Mouse (Mus musculus): ENCODE results near the gene Znrf2. TPM values are rescaled to one million over a fixed set of nuclear protein-coding genes. Genes with fewer than 3 reads are reported as not detected.

Znrf2 gene
- polyA plus RNA-seq, 1 experiment from 2014 or later, result 6.7 TPM

DNA sequence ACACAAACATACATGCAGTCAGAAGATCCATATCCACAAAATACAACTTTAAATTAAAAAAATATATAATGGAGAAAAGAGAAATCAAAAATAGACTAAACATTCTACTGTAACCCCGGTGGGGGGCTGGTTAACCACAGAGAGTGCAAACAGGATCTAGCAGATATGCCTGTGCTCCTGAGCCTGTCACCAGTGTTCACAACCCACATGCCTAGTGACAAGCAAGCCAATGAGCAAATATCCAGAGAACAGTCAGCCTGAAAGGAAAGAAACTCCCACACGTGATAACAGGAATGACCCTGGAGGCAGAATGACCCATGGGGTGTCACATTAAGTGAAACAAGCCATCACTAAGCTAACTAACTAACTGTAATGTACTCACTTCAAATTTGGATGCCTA is 119.8 kb downstream of the Znrf2 start:
- Histone ChIP-seq H3K36me3 (ENCODE audit: insufficient read depth, low read length) (no peaks in the 10 kb centered on the region), H3K27me3 (ENCODE audit: insufficient read depth, low read length) (no peaks in the 10 kb centered on the region), H3K27ac (no peak overlapping the region), H3K4me1 (replicated peaks; ENCODE audit: insufficient read depth, low read length) (no peaks in the 10 kb centered on the region), H3K9me3 (replicated peaks; ENCODE audit: low read length) (no peaks in the 10 kb centered on the region), H3K4me2 (ENCODE audit: low read length) (no peak overlapping the region), H3K9ac (ENCODE audit: low read depth, low read length) (no peak overlapping the region), H3K4me3 (replicated peaks; ENCODE audit: low read depth, low read length) (no peak overlapping the region)
- DNase-seq (ENCODE audit: low spot score), result no peak
- ATAC-seq (replicated peaks; ENCODE audit: low FRiP score, low read depth), result no peak
- no peak for TF ChIP-seq CTCF (IDR thresholded peaks at IDR 0.05; ENCODE audit: low read depth)
- WGBS, result 62% methylated on average over 2 of the region's 2 CpGs

DNA sequence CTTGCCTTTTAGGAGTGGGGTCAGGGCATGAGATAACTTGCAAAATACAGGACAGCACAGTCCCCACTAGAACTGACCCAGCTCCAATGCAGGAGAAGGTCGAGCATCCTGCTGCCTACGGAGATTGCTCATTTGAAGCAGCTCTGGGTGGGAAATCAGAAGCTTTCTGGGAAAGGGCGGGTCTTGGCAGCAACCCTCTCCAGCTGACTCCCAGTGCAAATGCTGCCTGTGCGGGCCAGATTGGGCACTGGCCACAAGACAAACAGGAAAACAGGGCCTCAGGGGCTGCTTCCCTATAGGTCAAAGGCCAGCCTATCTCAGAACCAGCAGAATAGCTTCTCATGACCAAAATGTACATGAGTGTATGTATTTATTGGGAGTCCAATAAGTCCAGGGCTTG is 122.9 kb downstream of the Znrf2 start:
- no peaks in the 10 kb centered on the region for H3K9me3 ChIP-seq (replicated peaks; ENCODE audit: low read length)
- ATAC-seq (replicated peaks; ENCODE audit: low FRiP score, low read depth), result no peak

GRCm38 (mm10) chr6:54940126-54940525 is 123.4 kb downstream of the Znrf2 start:
- no peaks in the 10 kb centered on the region for H3K9me3 ChIP-seq (replicated peaks; ENCODE audit: low read length)
- no peak overlapping the region for H3K4me2 ChIP-seq (ENCODE audit: low read length)
- no peak overlapping the region for H3K4me3 ChIP-seq (replicated peaks; ENCODE audit: low read depth, low read length)
- DNase-seq (ENCODE audit: low spot score) (no peak), ATAC-seq (replicated peaks; ENCODE audit: low FRiP score, low read depth) (no peak)
- 71% methylated on average over 7 of the region's 7 CpGs for WGBS
- H3K9ac ChIP-seq (ENCODE audit: low read depth, low read length), result no peak overlapping the region
- H3K27me3 ChIP-seq (ENCODE audit: insufficient read depth, low read length), result no peaks in the 10 kb centered on the region
- no peak for TF ChIP-seq CTCF (IDR thresholded peaks at IDR 0.05; ENCODE audit: low read depth)
- no peaks in the 10 kb centered on the region for H3K36me3 ChIP-seq (ENCODE audit: insufficient read depth, low read length)
- H3K4me1 ChIP-seq (replicated peaks; ENCODE audit: insufficient read depth, low read length), result 0 out of 2 replicates have a peak, but pooled peaks cover 6% of the 10 kb centered on the region
- H3K27ac ChIP-seq, result no peak overlapping the region

More for the DNA sequence above, 122.9 kb downstream of the Znrf2 start:
- Histone ChIP-seq H3K27me3 (ENCODE audit: insufficient read depth, low read length) (no peaks in the 10 kb centered on the region), H3K9ac (ENCODE audit: low read depth, low read length) (no peak overlapping the region), H3K36me3 (ENCODE audit: insufficient read depth, low read length) (no peaks in the 10 kb centered on the region), H3K4me2 (ENCODE audit: low read length) (no peak overlapping the region), H3K4me3 (replicated peaks; ENCODE audit: low read depth, low read length) (no peak overlapping the region), H3K4me1 (replicated peaks; ENCODE audit: insufficient read depth, low read length) (0 out of 2 replicates have a peak, but pooled peaks cover 6% of the 10 kb centered on the region), H3K27ac (no peak overlapping the region)
- TF ChIP-seq CTCF (IDR thresholded peaks at IDR 0.05; ENCODE audit: low read depth), result no peak
- WGBS, result 69% methylated on average over 4 of the region's 4 CpGs
- DNase-seq (ENCODE audit: low spot score), result no peak

DNA sequence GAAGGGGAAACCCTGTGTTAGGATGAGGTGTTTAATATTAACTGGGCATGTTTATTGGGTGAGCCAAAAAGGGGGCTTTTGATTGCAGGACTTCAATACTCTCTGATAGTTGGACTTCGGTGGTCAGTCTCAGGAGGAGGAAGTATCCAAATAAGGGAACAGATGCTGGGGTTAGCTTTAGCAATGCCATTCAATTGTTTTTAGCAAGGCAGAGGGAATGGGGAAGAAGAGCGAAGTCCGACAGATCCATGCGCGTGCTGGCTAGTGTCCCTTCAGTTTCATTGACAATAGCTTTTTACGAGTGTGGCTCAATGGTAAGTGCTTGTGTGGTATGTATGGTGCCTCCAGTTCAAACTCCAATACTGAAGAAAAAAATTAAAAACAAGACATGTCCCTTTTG is 124.4 kb downstream of the Znrf2 start:
- Histone ChIP-seq H3K4me3 (replicated peaks; ENCODE audit: low read depth, low read length) (no peak overlapping the region), H3K27me3 (ENCODE audit: insufficient read depth, low read length) (no peaks in the 10 kb centered on the region), H3K9ac (ENCODE audit: low read depth, low read length) (no peak overlapping the region), H3K36me3 (ENCODE audit: insufficient read depth, low read length) (no peaks in the 10 kb centered on the region), H3K9me3 (replicated peaks; ENCODE audit: low read length) (no peaks in the 10 kb centered on the region), H3K4me1 (replicated peaks; ENCODE audit: insufficient read depth, low read length) (0 out of 2 replicates have a peak, but pooled peaks cover 6% of the 10 kb centered on the region), H3K27ac (no peak overlapping the region), H3K4me2 (ENCODE audit: low read length) (no peak overlapping the region)
- ATAC-seq (replicated peaks; ENCODE audit: low FRiP score, low read depth) (no peak), DNase-seq (ENCODE audit: low spot score) (no peak)
- WGBS, result 93% methylated on average over 6 of the region's 6 CpGs
- no peak for TF ChIP-seq CTCF (IDR thresholded peaks at IDR 0.05; ENCODE audit: low read depth)

Other genes with a start within 250 kb of the Znrf2 start
- gene Plekha8, start 221.8 kb upstream of the Znrf2 start, polyA plus RNA-seq (2015; fragmentation: Nextera tagmentation; extraction: Ambion mirVana), result 9.5 and 9.8 TPM in 2 replicates
- gene Fkbp14, start 219.6 kb upstream of the Znrf2 start, polyA plus RNA-seq (2015; fragmentation: Nextera tagmentation; extraction: Ambion mirVana), result 19.8 and 20.8 TPM in 2 replicates
- gene Mturn, start 135.3 kb upstream of the Znrf2 start, polyA plus RNA-seq (2015; fragmentation: Nextera tagmentation; extraction: Ambion mirVana), result 8.2 and 8.5 TPM in 2 replicates
- gene Nod1, start 155.7 kb downstream of the Znrf2 start, polyA plus RNA-seq (2015; fragmentation: Nextera tagmentation; extraction: Ambion mirVana), result 4.5 TPM in 2 replicates
- gene Ggct, start 176.0 kb downstream of the Znrf2 start, polyA plus RNA-seq (2015; fragmentation: Nextera tagmentation; extraction: Ambion mirVana), result 17.7 and 17.9 TPM in 2 replicates
- 107 and 120 TPM in 2 replicates for gene Gars, start 221.1 kb downstream of the Znrf2 start, polyA plus RNA-seq (2015; fragmentation: Nextera tagmentation; extraction: Ambion mirVana)